Mouse (Mus musculus): ENCODE data around the gene Rars2.
A peak's percentile ranks its signal among the peaks of the same experiment; 100 is the strongest.
"Not testable (repeated sequence)": the region's sequence is repeated elsewhere in the genome, so short reads cannot be mapped to it uniquely, and the experiment has no call there.

Gene Rars2

GRCm38 (mm10) chr4:34614630-34615094, at the start of gene Rars2, which contains the start of gene Orc3:
Gene Rars2 (plus strand): TSS chr4:34614957.
Gene Orc3 (minus strand): TSS chr4:34614944.
- DNase-seq, result peak; percentile 91

DNA sequence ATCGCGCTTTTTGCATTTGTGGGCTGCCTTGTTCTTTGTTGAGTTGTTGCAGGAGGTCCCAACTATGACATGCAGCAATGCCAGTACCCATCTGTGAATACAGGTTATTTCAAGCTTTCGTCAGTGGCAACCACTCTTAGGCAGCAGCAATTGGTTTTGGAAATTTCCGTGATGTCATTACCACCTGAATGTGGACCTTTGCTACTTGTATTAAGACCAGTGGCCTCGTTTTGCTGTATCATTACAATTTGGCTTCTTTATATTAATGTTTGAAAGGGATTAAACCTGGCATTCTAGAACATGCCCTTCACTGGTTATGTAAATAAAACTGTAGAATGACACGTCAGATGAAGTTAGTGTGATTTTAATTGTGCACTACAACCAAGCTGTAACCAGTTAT, 48.5 kb upstream of the Rars2 start:
- DNase-seq, result no peak

- no peak for DNase-seq
Measured at GRCm38 (mm10) chr4:34572876-34573275, 41.9 kb upstream of the Rars2 start.

DNA sequence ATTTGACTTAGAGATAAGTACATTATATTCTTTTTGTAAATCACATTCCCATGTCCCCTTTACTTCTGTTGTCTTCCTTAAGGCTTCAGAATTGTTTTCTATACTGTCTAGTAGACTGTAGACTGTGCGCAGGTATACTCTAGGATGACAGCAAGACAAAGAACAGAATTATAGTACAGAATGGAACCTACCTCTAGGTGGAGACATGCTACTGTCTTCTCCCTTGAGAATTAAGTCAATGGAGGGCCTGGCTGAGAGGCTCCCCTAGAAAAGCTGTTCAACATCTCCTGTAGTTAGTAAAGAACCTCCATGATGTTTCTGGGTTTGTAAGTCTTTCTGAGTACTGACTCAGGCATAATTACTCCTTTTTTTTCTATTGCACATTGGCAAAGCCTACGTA, 37.7 kb upstream of the Rars2 start:
- DNase-seq, result no peak

DNA sequence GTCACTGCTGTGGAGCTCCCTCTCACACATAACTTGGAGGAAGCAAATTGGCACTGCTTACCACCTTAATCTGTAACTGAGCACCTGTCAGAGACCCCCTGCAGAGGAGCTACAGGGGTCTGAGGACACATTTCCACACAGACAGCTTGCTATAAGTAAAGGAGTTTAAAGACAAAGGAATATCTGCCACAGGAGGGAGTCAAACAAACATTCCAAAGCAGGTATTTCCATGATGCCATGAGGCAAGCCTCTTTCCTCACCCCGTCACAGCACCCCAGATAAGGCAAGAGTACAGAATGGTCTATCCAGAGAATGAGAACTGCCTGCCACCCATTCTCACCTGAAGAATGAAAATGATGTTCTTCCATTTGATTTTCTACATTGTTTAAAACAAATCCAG, 35.5 kb upstream of the Rars2 start:
- DNase-seq, result no peak

GRCm38 (mm10) chr4:34581489-34581888, 33.3 kb upstream of the Rars2 start:
- DNase-seq, result not testable (repeated sequence)

- DNase-seq, result no peak
Measured at GRCm38 (mm10) chr4:34581990-34582389, 32.8 kb upstream of the Rars2 start.

GRCm38 (mm10) chr4:34582476-34582875, 32.3 kb upstream of the Rars2 start:
- DNase-seq, result no peak

DNA sequence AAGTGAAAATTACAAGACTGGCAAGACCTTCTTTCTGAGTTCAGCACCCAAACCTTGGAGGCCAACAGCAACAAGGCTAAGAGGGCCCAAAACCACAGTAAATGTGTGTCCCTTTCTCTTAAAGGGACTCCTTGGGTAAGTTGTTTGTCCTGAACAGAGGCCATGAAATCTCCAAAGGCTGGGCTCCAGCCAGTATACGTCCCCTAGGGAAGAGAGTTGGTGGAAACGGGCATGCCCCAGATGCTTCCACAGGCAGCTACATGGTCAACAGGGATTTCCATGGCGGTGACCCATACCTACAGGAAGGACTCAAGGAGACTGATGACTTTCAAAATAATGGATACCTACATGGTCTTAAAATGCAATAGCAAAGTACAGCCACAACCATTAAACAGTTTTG, 31.3 kb upstream of the Rars2 start:
- DNase-seq, result no peak

GRCm38 (mm10) chr4:34584871-34585607, 29.7 kb upstream of the Rars2 start:
- DNase-seq, result no peak

DNA sequence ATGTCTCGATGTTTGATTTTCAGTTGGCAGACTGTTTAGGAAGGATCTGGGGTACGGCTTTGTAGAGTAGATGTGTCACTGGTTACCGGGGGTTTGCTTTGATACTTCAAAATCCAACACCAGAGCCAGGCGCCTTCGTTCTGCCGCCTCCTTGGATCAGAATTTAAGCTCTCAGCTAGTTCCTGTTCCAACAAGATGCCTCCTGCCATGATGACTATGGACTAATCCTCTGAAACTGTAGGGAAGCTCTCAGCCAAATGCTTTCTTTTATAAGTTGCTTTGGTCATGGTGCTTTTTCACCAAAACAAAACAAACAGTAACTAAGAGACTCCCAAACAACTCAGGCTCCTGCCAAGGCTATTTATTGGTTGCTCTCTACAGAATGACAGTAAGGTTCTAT, 11.6 kb upstream of the Rars2 start:
- DNase-seq, result no peak

DNA sequence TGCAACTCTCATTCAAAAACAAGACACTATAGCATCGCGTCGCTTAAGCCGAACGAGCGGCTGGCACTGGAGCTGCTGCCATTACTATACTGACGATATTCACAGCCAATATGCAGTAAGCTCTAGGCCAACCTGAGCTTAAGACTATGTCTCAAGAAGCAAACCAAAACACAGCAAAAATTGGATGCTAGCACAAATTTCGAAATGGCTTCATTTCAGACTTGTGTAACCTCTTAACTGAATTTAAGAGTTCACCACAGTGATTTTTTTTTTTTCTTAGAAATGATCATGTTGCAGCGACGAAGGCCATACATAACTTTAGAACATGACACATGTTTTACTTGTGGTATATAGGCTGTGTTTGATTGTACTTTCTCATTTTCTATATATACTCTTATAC, 8.1 kb upstream of the Rars2 start:
- DNase-seq, result no peak

GRCm38 (mm10) chr4:34613571-34614145, 1.1 kb upstream of the Rars2 start:
- peak; percentile 21 for DNase-seq

GRCm38 (mm10) chr4:34615303-34615702, 546 bp downstream of the Rars2 start:
- peak; percentile 16 for DNase-seq

- no peak for DNase-seq
Measured at GRCm38 (mm10) chr4:34616146-34616545, 1.4 kb downstream of the Rars2 start.

DNA sequence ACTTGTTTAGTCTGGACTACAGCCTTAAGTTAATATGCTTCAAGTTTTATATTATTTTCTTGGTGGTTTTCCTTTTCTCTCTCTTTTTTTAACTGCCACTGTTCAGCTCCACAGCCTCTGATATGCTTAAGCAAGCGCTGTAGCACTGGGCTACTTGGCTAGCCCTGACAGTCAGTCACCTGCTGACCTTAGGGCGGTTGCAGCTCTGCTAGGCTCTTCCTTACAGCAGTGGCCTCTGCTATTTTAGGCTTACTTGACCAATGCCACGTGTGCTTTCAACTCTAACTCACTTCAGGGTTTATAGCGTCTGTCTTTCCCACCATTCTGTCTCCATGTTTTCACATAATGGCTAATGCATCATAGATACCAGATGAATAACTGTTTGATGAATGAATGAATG, 10.8 kb downstream of the Rars2 start:
- no peak for DNase-seq

DNA sequence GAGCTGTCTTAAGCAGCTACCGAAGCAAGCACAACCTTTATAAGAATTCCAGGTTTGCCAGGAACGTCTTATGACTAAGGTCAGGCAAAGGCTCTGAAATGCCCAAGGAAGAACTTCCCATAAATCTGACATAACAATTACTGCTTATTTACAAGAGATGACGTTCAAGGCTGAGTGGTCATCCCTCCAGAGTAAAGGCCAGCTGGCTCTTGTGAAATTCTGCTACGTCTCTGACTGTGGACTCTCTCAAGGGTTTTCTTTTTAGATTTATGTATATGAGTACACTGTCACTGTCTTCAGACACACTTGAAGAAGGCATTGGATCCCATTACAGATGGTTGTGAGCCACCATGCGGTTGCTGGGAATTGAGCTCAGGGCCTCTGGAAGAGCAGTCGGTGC, 11.6 kb downstream of the Rars2 start:
- no peak for DNase-seq

DNA sequence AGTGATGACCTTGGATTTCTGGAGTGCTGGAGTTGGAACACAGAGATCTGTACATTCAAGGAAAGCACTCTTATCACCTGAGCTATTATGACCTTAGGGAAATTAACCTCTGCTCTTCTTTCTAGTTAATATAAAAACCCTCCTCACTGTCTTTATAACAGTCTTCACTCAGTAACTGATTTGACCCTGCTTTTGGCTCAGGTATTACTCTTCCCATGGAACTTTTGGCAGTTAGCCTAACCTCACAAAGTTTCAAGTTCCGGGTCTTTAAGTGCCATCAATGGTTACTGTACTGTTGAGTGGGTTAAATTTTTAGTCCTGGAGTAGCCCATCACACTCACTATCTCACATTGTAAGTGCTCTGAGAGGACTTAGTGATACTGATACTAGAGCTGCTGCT, 15.2 kb downstream of the Rars2 start:
- no peak for DNase-seq

- DNase-seq, result no peak
Measured at GRCm38 (mm10) chr4:34634129-34634528, 19.4 kb downstream of the Rars2 start.

DNA sequence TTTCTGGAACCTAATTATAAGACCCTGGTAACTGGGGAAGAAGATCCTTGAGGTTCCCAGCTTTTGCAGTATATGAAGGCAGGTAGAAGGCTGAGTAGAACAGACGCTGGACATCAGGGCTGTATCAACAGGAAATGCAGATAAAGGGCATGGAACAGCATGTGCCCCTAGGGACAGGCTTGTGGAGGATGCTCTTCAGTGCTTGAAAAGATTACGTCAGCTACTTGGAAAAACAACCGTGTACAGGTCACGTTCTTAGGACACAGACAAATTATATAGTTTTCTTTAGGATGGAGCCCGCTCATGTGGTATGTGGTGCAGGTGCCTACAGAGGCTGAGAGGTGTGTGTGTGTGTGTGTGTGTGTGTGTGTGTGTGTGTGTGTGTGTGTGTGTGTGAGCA, 21.3 kb downstream of the Rars2 start:
- DNase-seq, result no peak

DNA sequence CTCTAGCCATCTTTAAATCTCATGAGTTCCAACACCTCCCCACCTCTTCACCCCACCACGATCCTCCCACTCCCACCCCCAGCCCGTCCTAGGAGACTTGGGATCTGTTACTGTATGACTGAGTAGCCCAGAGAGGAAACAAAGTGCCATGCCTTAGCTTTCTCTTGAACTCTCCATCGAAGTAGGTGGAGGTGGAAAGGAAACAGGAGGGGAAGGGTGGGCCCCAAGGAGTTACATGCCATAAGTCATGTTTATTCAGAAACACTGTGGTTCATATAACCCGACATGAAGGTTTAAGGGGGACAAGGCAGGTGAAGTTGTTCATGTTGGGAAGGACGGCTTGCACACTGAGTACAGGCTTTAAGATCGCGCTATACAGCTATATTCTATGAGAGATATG, 22.6 kb downstream of the Rars2 start:
- DNase-seq, result no peak

- no peak for DNase-seq
Measured at GRCm38 (mm10) chr4:34637851-34638250, 23.1 kb downstream of the Rars2 start.

- no peak for DNase-seq
Measured at GRCm38 (mm10) chr4:34639745-34640364, 25.1 kb downstream of the Rars2 start.

DNA sequence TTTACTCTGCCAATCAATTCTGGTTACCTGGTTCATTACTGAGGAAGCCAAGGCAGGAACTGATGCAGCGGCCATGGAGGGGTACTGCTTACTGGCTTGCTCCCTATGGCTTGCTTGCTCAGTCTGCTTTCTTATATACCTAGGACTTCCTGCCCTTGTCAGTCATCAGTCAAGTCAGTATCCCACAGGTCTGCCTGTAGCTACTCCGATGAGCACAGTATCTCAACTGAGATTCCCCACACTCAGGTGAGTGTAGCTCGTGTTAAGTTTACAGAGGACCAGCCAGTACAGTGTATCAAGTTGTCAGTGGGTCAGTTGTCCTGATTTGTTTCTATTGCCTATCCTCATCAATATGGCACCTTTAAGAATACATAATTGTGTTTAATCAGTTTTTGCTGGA, 26.0 kb downstream of the Rars2 start:
- DNase-seq, result no peak
